Comparison of ENCODE assay signal across 27 mouse cellular contexts in the genomic region with DNA sequence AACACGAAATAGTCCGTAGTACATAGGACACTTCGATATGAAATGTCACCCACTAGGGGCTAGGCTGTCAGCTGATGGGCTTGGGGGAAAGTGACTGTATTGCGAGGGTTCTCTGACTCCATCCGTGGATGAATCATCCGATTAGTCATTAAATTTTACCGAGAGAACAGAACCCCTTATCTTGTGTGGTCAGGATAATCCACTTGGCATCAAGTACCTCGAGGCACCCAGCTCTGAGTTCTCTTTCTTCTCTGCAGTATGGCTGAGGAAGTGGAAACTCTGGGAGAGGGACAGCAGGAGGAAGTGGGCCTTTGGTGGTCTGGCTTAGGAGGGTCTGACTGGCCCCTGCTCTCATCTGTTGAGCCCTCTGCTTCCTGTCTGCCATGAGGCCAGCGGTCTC.
DNase-seq lines count a peak whose midpoint lies in the region; ATAC-seq lines count a peak whose summit lies in the region.
"Had no signal": no experiment of that assay in that cellular context is flagged by ENCODE, and none has a peak within 500 bp of the region (broad histone marks: within the 10 kb centered on the region; RNA-seq: fewer than 3 reads in every experiment).

No protein-coding gene starts in this region.

- peak; percentile 71 for DNase-seq in 3134 (ENCODE audit: extremely low read depth, insufficient read length, low spot score)
- DNase-seq in 416B (ENCODE audit: low read depth) = peak; percentile 89
- peak; percentile 64 for DNase-seq in NIH3T3 (ENCODE audit: low read depth)
- no peak for DNase-seq in left cerebral cortex, adult 8-10 months (ENCODE audit: low spot score in 2 of 2)
- DNase-seq in layer of hippocampus, adult 18-20 months (ENCODE audit: low spot score in 2 of 2) = no peak
- DNase-seq in forebrain, embryonic 10.5 days (ENCODE audit: extremely low spot score, low spot score) = no peak
- DNase-seq: adrenal gland, postnatal 25 days; cerebellum, adult 11-12 months; cerebellum, postnatal 14 days; gastrocnemius, postnatal 36 days; heart, postnatal 14 days; kidney, adult 8-10 months; layer of hippocampus, adult 9-11 months; liver; lung, adult 2 months; lung, postnatal 10 days; right cerebral cortex, postnatal 25 days; spleen, adult 18-20 months; thymus, postnatal 36 days had no signal

- no peak overlapping the region for H3K27ac ChIP-seq in forebrain, embryonic 10.5 days
- H3K27ac ChIP-seq: hindbrain, postnatal 0 days; kidney, postnatal 0 days; liver, embryonic 14.5 days; macrophage; midbrain, embryonic 12.5 days had no signal

- ATAC-seq in megakaryocyte, adult 5-6 weeks (ENCODE audit: poor library complexity, severe bottlenecking) = peak; percentile 63
- ATAC-seq: forebrain, embryonic 14.5 days; hindbrain, postnatal 0 days; intestine, embryonic 16.5 days had no signal

- no peaks in the 10 kb centered on the region for H3K36me3 ChIP-seq in forebrain, embryonic 10.5 days (replicated peaks)
- H3K36me3 ChIP-seq: midbrain, embryonic 12.5 days had no signal

- no peaks in the 10 kb centered on the region for H3K4me1 ChIP-seq in forebrain, embryonic 10.5 days
- H3K4me1 ChIP-seq: midbrain, embryonic 12.5 days had no signal

- WGBS in forebrain, embryonic 10.5 days = 82% methylated on average over 9 of the region's 9 CpGs

- peaks cover 11% of the 10 kb centered on the region; the same call in 1 of the 2 replicates for H3K9me3 ChIP-seq in forebrain, embryonic 10.5 days
- H3K9me3 ChIP-seq: midbrain, embryonic 12.5 days had no signal

- H3K4me3 ChIP-seq in forebrain, embryonic 10.5 days = no peak overlapping the region
- H3K4me3 ChIP-seq: midbrain, embryonic 12.5 days had no signal

- H3K27me3 ChIP-seq in forebrain, embryonic 10.5 days (ENCODE audit: poor library complexity, severe bottlenecking) = no peaks in the 10 kb centered on the region
- H3K27me3 ChIP-seq: midbrain, embryonic 12.5 days had no signal

Comparison
In these comparisons a context has a peak if more than half of its experiments do, and no peak if none do; other contexts are left out.
1. DNase-seq: peak in 3134 (single experiment), 416B (single experiment) and NIH3T3 (single experiment); none in left cerebral cortex, adult 8-10 months (0 of 2), layer of hippocampus, adult 18-20 months (0 of 2) and forebrain, embryonic 10.5 days (single experiment).